Mouse (Mus musculus) c-Kit-positive CD71-positive TER-119-negative erythroid progenitor cells, embryonic 14.5 days (primary cell): Measurements from ENCODE around the gene Zfp595.
A peak's percentile ranks its signal among the peaks of the same experiment; 100 is the strongest.
"Not testable (repeated sequence)": the region's sequence is repeated elsewhere in the genome, so short reads cannot be mapped to it uniquely, and the experiment has no call there.

Source experiments
- DNase-seq: peaks from one replicate; pipeline ENCODE4 v3.0.0-alpha.2; 2013; ENCODE audit warnings: low read depth

Zfp595 gene

GRCm38 (mm10) chr13:67332019-67332724 is at the start of gene Zfp595:
Zfp595 (minus strand) TSS chr13:67332570.
- DNase-seq = peak; percentile 84

- not testable (repeated sequence) for DNase-seq
Measured at GRCm38 (mm10) chr13:67376255-67376654, 43.9 kb upstream of the Zfp595 start.

- DNase-seq = peak; percentile 82
Measured at GRCm38 (mm10) chr13:67375050-67375911, 42.9 kb upstream of the Zfp595 start, which contains the start of the genes Gm28041 and Zfp456. Gm28041 (minus strand) TSS chr13:67375733. Zfp456 (minus strand) TSS chr13:67375810.

- peak; percentile 87 for DNase-seq
Measured at GRCm38 (mm10) chr13:67360131-67360744, 27.9 kb upstream of the Zfp595 start, which contains the start of the genes Gm28044 and Zfp953. Gm28044 (minus strand) TSS chr13:67360536. Zfp953 (minus strand) TSS chr13:67360605.

GRCm38 (mm10) chr13:67351854-67352253 is 19.5 kb upstream of the Zfp595 start:
- DNase-seq = no peak

GRCm38 (mm10) chr13:67343422-67343821 is 11.1 kb upstream of the Zfp595 start:
- DNase-seq = no peak

GRCm38 (mm10) chr13:67332877-67333276 is 507 bp upstream of the Zfp595 start:
- no peak for DNase-seq

DNA sequence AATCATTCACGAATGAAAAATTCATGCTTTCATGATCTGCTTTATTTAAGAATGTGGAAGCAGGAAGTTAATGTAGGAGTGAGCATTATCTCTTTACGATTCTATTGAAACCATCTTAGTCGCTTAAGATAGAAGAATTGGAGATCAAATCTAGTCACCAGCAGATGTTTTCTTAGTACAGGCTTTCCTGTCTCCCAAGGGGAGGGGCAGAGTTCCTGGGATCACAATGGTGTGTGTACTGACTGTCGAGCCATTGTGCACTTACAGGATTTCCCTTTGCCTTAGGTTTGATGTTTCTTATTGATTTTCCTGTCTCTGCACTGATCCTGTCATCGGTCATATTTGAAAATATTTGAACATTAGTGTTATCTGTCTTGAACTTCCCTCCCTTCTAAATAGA is 25.7 kb downstream of the Zfp595 start:
- DNase-seq = peak; percentile 23

DNA sequence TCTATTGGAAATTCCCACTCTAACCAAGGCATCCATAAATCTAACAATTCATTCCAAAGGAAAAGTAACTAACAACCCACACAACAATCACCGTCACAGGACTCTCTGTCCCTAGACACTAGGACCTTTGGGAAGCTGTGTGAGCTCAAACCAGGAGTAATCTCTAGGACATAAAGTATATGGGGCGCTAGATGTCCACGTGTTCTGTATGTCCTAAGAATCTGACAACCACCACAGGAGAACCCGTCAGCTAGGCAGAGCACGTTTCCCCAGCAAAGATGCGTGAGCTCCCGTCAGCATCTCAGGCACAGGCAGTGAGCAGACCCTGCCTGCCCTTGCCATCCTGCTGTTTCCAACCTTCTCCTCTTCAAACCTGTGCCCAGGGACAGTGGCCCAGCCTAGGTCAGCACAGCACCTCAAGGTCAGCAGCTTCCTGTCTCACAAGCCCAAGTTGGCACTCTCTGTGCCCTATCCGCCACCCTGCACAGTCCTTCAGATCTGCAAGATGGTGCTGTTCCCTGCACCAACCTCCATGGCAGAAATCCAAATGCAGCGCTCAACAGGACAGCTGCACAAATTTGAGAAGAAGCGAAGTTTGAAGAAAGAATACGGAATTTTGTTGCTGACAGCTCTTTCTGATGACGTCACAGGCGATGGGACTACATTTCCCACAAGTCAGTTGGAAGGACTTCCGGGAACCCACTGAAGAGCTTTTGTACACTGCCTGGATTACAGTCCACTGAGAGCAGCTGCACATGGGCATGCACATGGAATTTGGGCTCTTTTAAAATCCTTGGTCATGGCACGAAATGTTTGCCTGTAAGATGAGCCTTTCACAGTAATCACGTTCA is 26.3 kb downstream of the Zfp595 start, which contains the start of gene Zfp457:
TSS of gene Zfp457 (minus strand) at position 664 of the 851 bp plus-strand sequence.
- DNase-seq = peak; percentile 89

GRCm38 (mm10) chr13:67278314-67278713 is 54.1 kb downstream of the Zfp595 start, which contains the start of gene Zfp458:
Zfp458 (minus strand) TSS chr13:67278466.
- peak; percentile 58 for DNase-seq

DNA sequence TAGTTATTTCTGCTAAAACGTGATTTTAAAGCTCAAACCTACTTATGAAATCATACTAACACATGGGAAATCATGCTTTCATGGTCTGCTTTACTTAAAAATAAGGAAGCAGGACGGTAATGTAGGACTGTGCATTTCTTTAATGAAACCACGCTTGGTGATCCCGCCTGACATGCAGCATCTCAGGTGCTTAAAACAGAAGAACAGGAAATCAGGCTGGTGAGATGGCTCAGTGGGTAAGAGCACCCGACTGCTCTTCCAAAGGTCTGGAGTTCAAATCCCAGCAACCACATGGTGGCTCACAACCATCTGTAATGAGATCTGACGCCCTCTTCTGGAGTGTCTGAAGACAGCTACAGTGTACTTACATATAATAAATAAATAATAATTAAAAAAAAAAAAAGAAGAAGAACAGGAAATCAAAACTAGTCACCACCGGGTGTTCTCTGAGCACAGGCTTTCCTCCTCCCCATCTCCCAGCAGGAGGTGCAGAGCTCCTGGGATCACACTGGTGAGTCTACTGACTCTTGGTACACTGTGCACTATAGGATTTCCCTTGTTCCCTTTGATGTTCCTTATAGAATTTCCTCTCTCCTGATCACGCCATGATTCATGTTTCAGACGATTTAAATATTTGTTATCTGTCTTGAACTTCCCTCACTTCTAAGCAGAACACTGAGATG is 62.8 kb downstream of the Zfp595 start:
- DNase-seq = not testable (repeated sequence)

DNA sequence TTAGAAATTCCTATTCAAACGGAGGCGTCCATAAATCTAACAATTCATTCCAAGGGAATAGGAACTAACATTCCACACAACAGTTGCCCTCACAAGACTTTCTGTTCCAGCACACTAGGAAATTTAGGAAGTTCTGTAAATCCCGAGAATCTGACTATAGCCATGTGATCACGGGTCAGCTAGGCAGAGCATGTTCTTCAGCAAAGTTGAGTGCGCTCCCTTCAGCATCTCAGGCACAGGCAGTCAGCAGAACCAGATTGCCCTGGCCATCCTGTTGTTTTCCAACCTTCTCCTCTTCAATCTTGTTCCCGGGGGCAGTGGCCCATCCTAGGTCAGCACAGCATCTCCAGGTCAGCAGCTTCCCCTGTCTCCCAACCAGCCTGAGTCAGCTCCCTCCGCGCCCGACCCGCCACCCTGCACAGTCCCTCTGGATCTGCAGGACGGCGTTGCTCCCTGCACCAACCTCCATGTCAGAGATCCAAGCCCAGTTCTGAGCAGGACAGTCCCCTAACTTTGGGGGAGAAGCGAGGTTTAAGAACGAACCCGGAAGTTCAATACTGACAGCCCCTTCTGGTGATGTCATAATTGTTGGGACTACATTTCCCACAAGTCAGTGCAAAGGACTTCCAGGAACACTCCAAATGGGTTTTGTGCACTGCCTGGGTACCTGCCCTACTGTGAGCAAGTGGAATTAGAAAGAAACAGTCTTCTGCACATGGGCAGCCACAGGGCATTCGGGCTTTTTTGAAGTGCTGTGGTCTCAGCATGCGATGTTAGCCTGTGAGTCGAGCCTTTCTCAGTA is 63.6 kb downstream of the Zfp595 start:
- DNase-seq = peak; percentile 74
